Mouse (Mus musculus) heart, embryonic 13.5 days (tissue): Measurements from ENCODE around the gene Fubp1. TPM values are rescaled to one million over a fixed set of nuclear protein-coding genes. Genes with fewer than 3 reads are reported as not detected.
"Not testable (repeated sequence)": the region's sequence is repeated elsewhere in the genome, so short reads cannot be mapped to it uniquely, and the experiment has no call there.

ENCODE experiments used
- ATAC-seq: fragments of 200-750 bp; cut with Nextera tagmentation; 2 replicates; pipeline ENCODE4 v1.8.0; 2017; ENCODE audit warnings: moderate TSS enrichment; ENCODE audit not compliant: insufficient number of reproducible peaks, low FRiP score, low TSS enrichment; ENCODE audit errors: extremely low read depth
- H3K27ac ChIP-seq: fragments of 300-500 bp; sonication (generic); replicated peaks from 2 replicates; pipeline ENCODE4 v1.5.1; 2015; ENCODE audit warnings: moderate library complexity, mild to moderate bottlenecking, inconsistent platforms
- H3K27me3 ChIP-seq: fragments of 300-500 bp; sonication (generic); replicated peaks from 2 replicates; pipeline ENCODE4 v1.6.1; 2015; ENCODE audit warnings: mild to moderate bottlenecking, inconsistent platforms
- H3K36me3 ChIP-seq: fragments of 300-500 bp; sonication (generic); 2 replicates; pipeline ENCODE4 v1.6.1; 2015; ENCODE audit warnings: mild to moderate bottlenecking, inconsistent platforms
- H3K4me1 ChIP-seq: fragments of 300-500 bp; sonication (generic); 2 replicates; pipeline ENCODE4 v1.6.1; 2015; ENCODE audit warnings: inconsistent platforms
- H3K4me2 ChIP-seq: fragments of 300-500 bp; sonication (generic); 2 replicates; pipeline ENCODE4 v1.6.1; 2015; ENCODE audit warnings: inconsistent platforms, mild to moderate bottlenecking, moderate library complexity
- H3K4me3 ChIP-seq: fragments of 300-500 bp; sonication (generic); 2 replicates; pipeline ENCODE4 v1.5.1; 2015; ENCODE audit warnings: moderate library complexity, mild to moderate bottlenecking, inconsistent platforms
- H3K9ac ChIP-seq: fragments of 300-500 bp; sonication (generic); 2 replicates; pipeline ENCODE4 v1.6.1; 2015; ENCODE audit warnings: inconsistent platforms, mild to moderate bottlenecking, moderate library complexity
- H3K9me3 ChIP-seq: fragments of 300-500 bp; sonication (generic); 2 replicates; pipeline ENCODE4 v1.6.1; 2016; ENCODE audit warnings: inconsistent platforms
- WGBS: fragments of 180-500 bp; shearing (Covaris S2); methylation state at CpG from one replicate; pipeline ENCODE4 v1.1.7; 2015; ENCODE audit warnings: mixed read lengths; 5-methylcytosine and 5-hydroxymethylcytosine counted together
- polyA plus RNA-seq: library from polyadenylated mRNA; unstranded; fragments of >200 nt; fragmentation: Nextera tagmentation; extraction: Ambion mirVana; gene quantifications from 2 replicates; pipeline ENCODE4 v1.2.1, GENCODE M21; 2015

The Fubp1 gene
- polyA plus RNA-seq, 1 experiment from 2014 or later = 118 TPM

DNA sequence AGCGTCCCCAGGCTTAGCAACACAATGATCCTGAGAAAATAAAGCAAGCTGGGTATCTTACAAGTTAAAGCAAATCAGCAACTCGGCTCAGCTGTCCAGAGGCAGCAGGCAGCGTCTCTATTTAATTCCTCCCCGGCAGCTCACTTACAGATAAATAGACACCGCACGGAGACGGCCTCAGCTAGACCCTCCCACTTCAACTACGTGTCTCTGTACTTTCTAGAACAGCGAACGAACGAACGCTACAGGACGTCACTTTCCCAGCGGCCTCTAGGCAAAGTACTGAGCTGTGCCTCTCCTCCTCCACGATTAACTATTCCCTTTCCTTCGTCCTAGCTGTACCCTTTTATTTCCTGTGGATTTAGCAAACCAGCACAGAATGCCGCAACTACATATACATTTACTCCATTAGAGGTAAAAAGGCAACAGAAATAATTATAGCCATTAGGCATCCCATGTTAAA, 16.6 kb upstream of the Fubp1 start:
- Histone ChIP-seq H3K4me3 (peak overlapping the region; percentile 81), H3K27me3 (no peaks in the 10 kb centered on the region), H3K4me1 (peaks cover 27% of the 10 kb centered on the region), H3K4me2 (peak overlapping the region; percentile 69), H3K27ac (peak overlapping the region; percentile 96), H3K9ac (peak overlapping the region; percentile 94), H3K36me3 (no peaks in the 10 kb centered on the region), H3K9me3 (no peaks in the 10 kb centered on the region)
- under 1% methylated on average over 17 of the region's 17 CpGs for WGBS
- ATAC-seq = peak; percentile 83

DNA sequence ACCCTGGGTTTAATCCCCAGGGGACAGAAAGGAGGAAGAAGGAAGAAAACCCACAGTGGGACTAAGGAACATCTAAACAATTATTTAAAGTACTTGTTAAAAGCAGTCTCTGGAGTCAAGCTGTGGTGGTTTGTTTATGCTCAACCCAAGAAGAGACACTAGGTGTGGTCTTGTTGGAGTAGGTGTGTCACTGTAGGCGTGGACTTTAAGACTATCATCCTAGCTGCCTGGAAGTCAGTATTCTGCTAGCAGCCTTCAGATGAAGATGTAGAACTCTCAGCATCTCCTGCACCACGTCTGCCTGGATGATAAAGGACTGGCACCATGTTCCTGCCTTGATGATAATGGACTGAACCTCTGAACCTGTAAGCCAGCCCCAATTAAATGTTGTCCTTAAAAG, 13.0 kb upstream of the Fubp1 start:
- peak; percentile 56; the same call in 1 of the 2 replicates for ATAC-seq
- not testable (repeated sequence) for H3K9ac ChIP-seq, H3K27me3 ChIP-seq, H3K36me3 ChIP-seq, H3K9me3 ChIP-seq, H3K4me1 ChIP-seq
- Histone ChIP-seq H3K4me2 (peak overlapping the region; percentile 25; the same call in 1 of the 2 replicates), H3K27ac (peak overlapping the region; percentile 39; the same call in 1 of the 2 replicates), H3K4me3 (peak overlapping the region; percentile 18)
- 22% methylated on average over 2 of the region's 2 CpGs for WGBS

DNA sequence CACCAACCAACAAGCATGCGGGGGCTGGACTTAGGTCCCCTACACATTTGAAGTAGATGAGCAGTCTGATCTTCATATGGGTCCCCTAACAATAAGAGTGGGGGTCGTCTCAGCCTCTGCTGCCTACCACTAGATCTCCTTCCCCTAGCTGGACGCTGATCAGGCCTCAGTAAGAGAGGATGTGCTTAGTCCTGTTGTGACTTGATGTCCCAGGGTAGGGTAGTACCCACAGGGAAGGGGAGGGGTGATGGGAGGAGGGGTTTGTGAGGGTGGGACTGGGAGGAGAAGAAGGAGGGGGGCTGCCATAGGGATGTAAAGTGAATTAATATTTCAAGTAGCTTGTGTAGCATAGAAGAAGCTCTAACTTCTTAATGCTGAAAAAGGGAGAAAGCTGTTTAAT, 11.1 kb upstream of the Fubp1 start:
- Histone ChIP-seq H3K4me1 (peaks cover 6% of the 10 kb centered on the region), H3K36me3 (no peaks in the 10 kb centered on the region), H3K4me2 (peak overlapping the region; percentile 27), H3K27ac (no peak overlapping the region), H3K4me3 (0 out of 2 replicates have a peak overlapping the region, but pooled peaks have one; percentile 16), H3K9me3 (no peaks in the 10 kb centered on the region), H3K27me3 (no peaks in the 10 kb centered on the region), H3K9ac (no peak overlapping the region)
- WGBS = 52% methylated on average over 3 of the region's 3 CpGs
- no peak for ATAC-seq

DNA sequence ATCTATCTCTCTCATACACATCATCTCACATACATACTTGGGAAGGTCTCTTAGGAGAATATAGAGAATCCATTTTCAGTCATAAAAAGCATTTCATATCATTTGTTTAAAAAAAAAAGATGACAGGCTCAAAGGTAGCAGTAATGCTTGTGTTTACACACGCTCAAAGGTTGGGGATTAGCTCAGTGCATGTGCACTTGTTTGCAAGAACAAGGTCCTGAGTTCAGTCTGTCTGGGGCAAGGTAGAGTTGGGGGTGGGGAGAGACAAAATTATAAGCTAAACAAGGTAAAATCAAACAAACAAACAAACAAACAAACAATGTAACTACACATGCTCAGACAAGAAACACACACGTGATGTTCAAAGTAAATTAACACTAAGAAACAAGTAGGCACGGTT, 9.0 kb upstream of the Fubp1 start:
- WGBS = 86% methylated on average over 3 of the region's 3 CpGs
- H3K9me3 ChIP-seq = no peaks in the 10 kb centered on the region
- no peak overlapping the region for H3K4me2 ChIP-seq
- no peak for ATAC-seq
- no peak overlapping the region for H3K9ac ChIP-seq
- no peak overlapping the region for H3K27ac ChIP-seq
- no peak overlapping the region for H3K4me3 ChIP-seq
- no peaks in the 10 kb centered on the region for H3K36me3 ChIP-seq
- H3K27me3 ChIP-seq = no peaks in the 10 kb centered on the region
- peaks cover 6% of the 10 kb centered on the region for H3K4me1 ChIP-seq

DNA sequence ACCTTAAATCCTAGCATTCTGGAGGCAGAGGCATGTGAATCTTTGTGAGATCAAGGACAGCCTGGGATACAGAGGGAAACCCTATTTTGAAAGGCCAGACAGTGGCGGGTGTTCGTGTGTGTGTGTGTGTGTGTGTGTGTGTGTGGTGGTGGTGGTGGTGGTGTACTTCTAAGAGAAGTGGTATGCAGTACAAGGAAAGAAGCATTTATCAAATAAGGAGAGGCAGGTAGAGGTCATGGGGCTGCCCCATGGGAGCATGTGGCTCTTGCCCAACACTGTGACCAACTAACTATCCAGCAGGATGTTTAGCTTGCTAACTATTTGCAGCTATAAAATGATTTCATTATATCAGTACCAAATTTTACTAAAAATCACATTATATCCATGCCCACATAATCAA, 8.6 kb upstream of the Fubp1 start:
- Histone ChIP-seq H3K9me3 (no peaks in the 10 kb centered on the region), H3K27ac (no peak overlapping the region), H3K27me3 (no peaks in the 10 kb centered on the region), H3K9ac (no peak overlapping the region), H3K4me3 (no peak overlapping the region), H3K4me2 (no peak overlapping the region), H3K36me3 (no peaks in the 10 kb centered on the region), H3K4me1 (peaks cover 6% of the 10 kb centered on the region)
- no peak for ATAC-seq
- 74% methylated on average over 2 of the region's 2 CpGs for WGBS

DNA sequence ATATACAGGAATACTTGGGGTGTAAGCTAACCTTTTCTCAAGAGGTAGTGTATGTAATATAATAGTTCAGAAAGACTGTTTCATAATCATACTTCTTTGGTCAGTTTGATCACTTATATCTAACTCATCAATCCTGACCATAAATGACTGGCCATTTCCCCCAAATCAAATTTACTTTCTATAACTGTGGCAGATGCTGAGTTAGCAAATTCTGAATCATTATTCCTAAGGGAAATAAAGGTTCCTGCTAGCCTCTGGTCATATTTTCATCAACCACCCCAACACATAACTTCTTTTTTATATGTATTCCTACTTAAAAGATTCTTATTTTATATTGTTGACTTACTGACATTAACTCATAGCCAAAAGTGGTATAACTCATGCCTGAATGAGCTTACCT, 7.3 kb upstream of the Fubp1 start:
- Histone ChIP-seq H3K4me1 (peaks cover 6% of the 10 kb centered on the region), H3K9ac (no peak overlapping the region), H3K4me2 (no peak overlapping the region), H3K27me3 (no peaks in the 10 kb centered on the region), H3K4me3 (no peak overlapping the region), H3K27ac (no peak overlapping the region), H3K9me3 (no peaks in the 10 kb centered on the region), H3K36me3 (peaks cover 8% of the 10 kb centered on the region; the same call in 1 of the 2 replicates)
- ATAC-seq = no peak

DNA sequence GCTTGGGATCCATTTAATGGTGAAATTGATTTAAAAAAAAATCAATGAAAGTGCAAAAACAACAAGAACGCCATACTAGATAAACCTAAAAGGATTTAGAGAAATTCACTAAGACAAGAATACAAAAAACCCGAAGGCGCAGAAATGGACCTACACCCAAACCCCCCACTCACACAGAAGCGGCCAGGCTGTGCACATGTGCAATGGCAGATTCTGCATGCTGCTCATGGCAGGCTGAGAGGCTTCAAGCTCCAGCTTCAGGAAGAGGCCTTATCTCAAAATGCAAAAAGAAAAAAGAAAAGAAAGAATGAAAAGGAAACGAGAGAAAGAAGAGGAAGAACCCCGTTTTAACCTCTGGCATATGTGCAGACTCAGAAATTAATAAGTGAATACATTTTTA, 6.8 kb upstream of the Fubp1 start:
- no peak overlapping the region for H3K4me3 ChIP-seq
- H3K27me3 ChIP-seq = no peaks in the 10 kb centered on the region
- ATAC-seq = no peak
- H3K9ac ChIP-seq = no peak overlapping the region
- H3K4me2 ChIP-seq = no peak overlapping the region
- no peaks in the 10 kb centered on the region for H3K9me3 ChIP-seq
- H3K36me3 ChIP-seq = peaks cover 8% of the 10 kb centered on the region; the same call in 1 of the 2 replicates
- 76% methylated on average over 6 of the region's 6 CpGs for WGBS
- peaks cover 11% of the 10 kb centered on the region for H3K4me1 ChIP-seq
- no peak overlapping the region for H3K27ac ChIP-seq

DNA sequence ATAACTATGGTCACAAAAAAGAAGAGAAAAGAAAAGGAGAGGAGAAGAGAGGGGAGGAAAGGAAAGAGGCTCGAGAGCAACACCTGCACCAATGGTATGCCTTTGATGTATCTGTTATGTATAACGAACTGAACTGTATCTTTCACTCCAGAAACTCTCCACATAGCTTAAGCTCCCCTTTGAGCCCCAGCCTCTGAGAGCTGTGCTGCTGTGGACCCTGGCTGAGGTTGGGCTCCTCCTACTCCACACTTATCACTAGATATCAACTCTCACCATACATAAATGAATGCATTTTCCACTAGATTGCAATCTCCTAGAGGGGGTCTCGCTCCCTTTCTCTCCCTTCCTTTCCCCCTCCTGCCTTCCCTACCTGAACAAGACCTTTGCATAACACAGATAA, 6.2 kb upstream of the Fubp1 start:
- peaks cover 15% of the 10 kb centered on the region for H3K4me1 ChIP-seq
- no peak overlapping the region for H3K4me3 ChIP-seq
- H3K27ac ChIP-seq = no peak overlapping the region
- no peaks in the 10 kb centered on the region for H3K9me3 ChIP-seq
- H3K36me3 ChIP-seq = peaks cover 8% of the 10 kb centered on the region; the same call in 1 of the 2 replicates
- H3K27me3 ChIP-seq = no peaks in the 10 kb centered on the region
- no peak overlapping the region for H3K9ac ChIP-seq
- no peak for ATAC-seq
- WGBS = 58% methylated on average over 3 of the region's 3 CpGs
- no peak overlapping the region for H3K4me2 ChIP-seq

DNA sequence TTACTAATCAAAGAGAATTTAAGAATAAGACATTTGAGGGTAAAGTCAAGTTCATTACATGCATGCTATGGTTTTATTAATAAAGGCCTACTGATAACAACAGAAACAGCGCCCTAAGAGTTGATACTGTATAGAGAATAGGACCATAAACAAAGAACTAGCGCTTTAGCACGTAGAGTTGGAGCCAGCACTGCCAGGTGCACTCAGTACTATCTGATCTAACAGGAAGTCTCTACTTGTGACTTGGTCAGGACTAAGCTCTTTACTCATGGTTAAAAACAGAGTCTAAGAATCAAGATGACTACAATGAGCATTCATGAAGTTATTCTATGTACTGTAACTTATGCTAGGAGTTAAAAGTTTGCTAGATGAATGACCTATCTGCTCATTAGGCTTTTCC, 5.6 kb upstream of the Fubp1 start:
- no peak for ATAC-seq
- H3K4me1 ChIP-seq = peaks cover 17% of the 10 kb centered on the region
- no peak overlapping the region for H3K4me2 ChIP-seq
- H3K9ac ChIP-seq = no peak overlapping the region
- 66% methylated on average over 3 of the region's 3 CpGs for WGBS
- no peak overlapping the region for H3K4me3 ChIP-seq
- H3K27ac ChIP-seq = no peak overlapping the region
- H3K9me3 ChIP-seq = no peaks in the 10 kb centered on the region
- H3K27me3 ChIP-seq = no peaks in the 10 kb centered on the region
- peaks cover 8% of the 10 kb centered on the region; the same call in 1 of the 2 replicates for H3K36me3 ChIP-seq

DNA sequence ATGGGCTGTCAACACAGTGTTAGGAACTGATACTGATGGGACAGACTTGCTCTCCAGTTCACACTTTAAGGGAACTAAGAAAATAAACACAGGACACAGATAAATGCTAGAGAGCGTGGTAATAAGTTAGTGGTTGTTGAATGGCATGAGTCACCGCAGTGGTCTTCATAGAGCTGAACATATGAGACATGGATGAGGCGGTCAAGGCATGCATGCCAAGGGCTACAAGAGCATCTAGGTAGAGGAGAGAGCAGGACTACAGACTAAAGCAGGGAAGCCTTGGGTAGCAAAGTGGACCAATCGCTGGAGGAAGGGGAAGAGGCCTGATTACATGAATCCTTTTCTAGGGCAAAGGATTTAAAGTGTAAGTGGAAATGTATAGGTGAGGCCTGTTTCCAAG, 3.1 kb upstream of the Fubp1 start:
- H3K36me3 ChIP-seq = peaks cover 8% of the 10 kb centered on the region; the same call in 1 of the 2 replicates
- H3K4me1 ChIP-seq = peaks cover 23% of the 10 kb centered on the region
- ATAC-seq = no peak
- H3K4me3 ChIP-seq = no peak overlapping the region
- WGBS = 88% methylated on average over 4 of the region's 4 CpGs
- no peaks in the 10 kb centered on the region for H3K9me3 ChIP-seq
- H3K9ac ChIP-seq = no peak overlapping the region
- H3K27me3 ChIP-seq = no peaks in the 10 kb centered on the region
- no peak overlapping the region for H3K27ac ChIP-seq
- no peak overlapping the region for H3K4me2 ChIP-seq

DNA sequence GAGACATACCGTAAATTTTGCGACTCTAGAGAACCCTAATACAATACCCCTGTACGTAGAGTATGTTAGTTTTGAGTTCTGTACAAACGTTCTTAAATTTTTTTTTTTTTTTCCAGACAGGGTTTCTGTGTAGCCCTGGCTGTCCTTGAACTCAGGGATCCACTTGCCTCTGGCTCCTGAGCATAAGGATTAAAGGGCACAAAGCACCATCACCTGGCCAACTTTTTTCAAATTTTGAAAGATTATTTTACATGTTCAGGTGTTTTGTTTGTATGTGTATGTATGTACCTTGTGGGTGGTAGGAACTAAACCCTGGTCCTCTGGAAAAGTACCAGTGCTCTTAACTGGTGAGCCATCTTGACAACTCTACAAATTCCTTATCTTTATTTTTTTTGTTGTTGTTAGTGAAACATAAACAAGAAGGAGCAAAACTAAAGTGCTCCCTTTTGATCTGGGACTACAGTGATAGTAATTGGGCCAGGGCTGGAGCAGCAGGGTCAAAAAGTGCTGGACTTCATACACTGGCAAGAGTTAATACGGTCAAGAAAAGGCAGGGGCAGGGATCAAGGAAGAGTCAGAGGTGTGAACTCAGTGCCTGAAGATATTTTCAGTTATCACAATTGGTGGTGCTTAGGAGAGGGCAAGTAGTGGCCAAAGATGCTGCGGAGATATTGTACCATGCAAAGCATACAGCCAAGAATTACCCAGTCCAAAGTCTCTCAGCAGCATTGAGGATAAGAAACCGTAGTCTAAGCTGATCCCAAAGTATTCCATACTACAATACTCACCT, 1.9 kb upstream of the Fubp1 start:
- Histone ChIP-seq H3K27ac (no peak overlapping the region), H3K36me3 (peaks cover 15% of the 10 kb centered on the region), H3K4me2 (peak overlapping the region; percentile 93), H3K4me3 (peak overlapping the region; percentile 94), H3K9me3 (no peaks in the 10 kb centered on the region), H3K4me1 (peaks cover 34% of the 10 kb centered on the region), H3K27me3 (no peaks in the 10 kb centered on the region), H3K9ac (peak overlapping the region; percentile 56)
- WGBS = 84% methylated on average over 7 of the region's 7 CpGs
- no peak for ATAC-seq
